Mouse (Mus musculus) neural tube, embryonic 12.5 days (tissue): Measurements from ENCODE around the gene Tmem116. TPM values are rescaled to one million over a fixed set of nuclear protein-coding genes. Genes with fewer than 3 reads are reported as not detected.

Source experiments
- ATAC-seq: fragments of 200-750 bp; cut with Nextera tagmentation; 2 replicates; pipeline ENCODE4 v1.8.0; 2017; ENCODE audit warnings: low read depth, mild to moderate bottlenecking, moderate TSS enrichment, moderate library complexity; ENCODE audit not compliant: low FRiP score
- H3K27ac ChIP-seq: fragments of 300-500 bp; sonication (generic); 2 replicates; pipeline ENCODE4 v1.5.1; 2016
- H3K27me3 ChIP-seq: fragments of 300-500 bp; sonication (generic); replicated peaks from 2 replicates; pipeline ENCODE4 v1.6.1; 2016; ENCODE audit warnings: mild to moderate bottlenecking
- H3K36me3 ChIP-seq: fragments of 300-500 bp; sonication (generic); 2 replicates; pipeline ENCODE4 v1.6.1; 2016; ENCODE audit warnings: mild to moderate bottlenecking
- H3K4me1 ChIP-seq: fragments of 300-500 bp; sonication (generic); 2 replicates; pipeline ENCODE4 v1.6.1; 2016
- H3K4me2 ChIP-seq: fragments of 300-500 bp; sonication (generic); replicated peaks from 2 replicates; pipeline ENCODE4 v1.6.1; 2016; ENCODE audit warnings: mild to moderate bottlenecking
- H3K4me3 ChIP-seq: fragments of 300-500 bp; sonication (generic); 2 replicates; pipeline ENCODE4 v1.5.1; 2016
- H3K9ac ChIP-seq: fragments of 300-500 bp; sonication (generic); 2 replicates; pipeline ENCODE4 v1.6.1; 2016; ENCODE audit warnings: mild to moderate bottlenecking
- H3K9me3 ChIP-seq: fragments of 300-500 bp; sonication (generic); 2 replicates; pipeline ENCODE4 v1.6.1; 2016; ENCODE audit warnings: mild to moderate bottlenecking
- WGBS: fragments of 180-500 bp; shearing (Covaris S2); methylation state at CpG from one replicate; pipeline ENCODE4 v1.1.7; 2016; 5-methylcytosine and 5-hydroxymethylcytosine counted together
- polyA plus RNA-seq: library from polyadenylated mRNA; unstranded; fragments of >200 nt; fragmentation: Nextera tagmentation; extraction: Ambion mirVana; gene quantifications from 2 replicates; pipeline ENCODE4 v1.2.1, GENCODE M21; 2016

The Tmem116 gene
- 1.7 and 1.8 TPM in 2 replicates for polyA plus RNA-seq

DNA sequence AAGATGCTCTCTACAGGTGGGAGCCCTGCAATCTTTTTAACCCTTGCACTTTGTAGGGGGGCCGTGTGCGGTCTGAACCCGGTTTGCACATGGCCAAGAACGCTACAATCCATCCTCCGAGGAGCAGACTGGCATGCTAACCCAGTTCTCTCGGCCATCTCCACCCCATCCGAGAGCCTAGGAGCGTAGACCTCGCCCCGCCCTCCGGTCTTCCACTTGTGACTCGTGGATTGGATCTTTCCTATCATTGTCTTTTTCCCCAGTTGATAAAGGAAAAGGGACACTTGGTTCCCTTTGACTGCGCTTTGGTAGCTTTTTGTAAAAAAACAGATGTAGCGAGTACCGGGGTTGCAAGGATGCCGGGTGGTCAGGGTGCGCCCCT lies at the start of gene Tmem116:
Tmem116 (plus strand) TSS at position 250 of the 382 bp plus-strand sequence.
- Histone ChIP-seq H3K27ac (peak within 1 kb of the TSS; percentile 90), H3K36me3 (peaks cover 32% of the 10 kb centered on the region), H3K4me3 (peak within 1 kb of the TSS; percentile 84), H3K9ac (peak within 1 kb of the TSS; percentile 90), H3K4me2 (peak within 1 kb of the TSS; percentile 82), H3K27me3 (no peaks in the 10 kb centered on the region), H3K9me3 (no peaks in the 10 kb centered on the region), H3K4me1 (peaks cover 14% of the 10 kb centered on the region)
- under 1% methylated on average over 17 of the region's 17 CpGs for WGBS
- ATAC-seq = peak; percentile 45; the same call in 1 of the 2 replicates

DNA sequence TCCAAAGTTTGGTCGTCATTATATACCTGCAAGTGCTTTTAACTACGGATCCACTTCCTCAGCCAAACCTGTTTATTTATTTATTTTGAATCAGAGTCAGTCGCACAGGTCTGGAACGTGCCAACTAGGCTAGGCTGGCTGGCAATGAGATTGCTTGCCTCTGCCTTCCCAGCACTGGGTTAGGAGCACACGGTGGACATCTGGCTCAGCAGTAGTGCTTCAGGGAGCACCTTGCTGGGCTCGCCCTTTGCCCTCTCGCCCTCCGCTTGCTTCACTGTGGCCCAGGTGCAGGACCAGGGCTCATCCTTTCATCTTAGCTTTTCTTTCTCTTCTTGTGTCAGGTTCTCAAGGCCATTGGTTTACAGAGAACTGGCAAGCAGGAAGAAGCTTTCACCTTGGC lies 43.8 kb upstream of the Tmem116 start:
- Histone ChIP-seq H3K9ac (no peak overlapping the region), H3K4me3 (no peak overlapping the region), H3K27me3 (no peaks in the 10 kb centered on the region), H3K9me3 (no peaks in the 10 kb centered on the region), H3K27ac (no peak overlapping the region), H3K36me3 (peaks cover 56% of the 10 kb centered on the region), H3K4me2 (no peak overlapping the region), H3K4me1 (no peaks in the 10 kb centered on the region)
- 94% methylated on average over 8 of the region's 8 CpGs for WGBS
- no peak for ATAC-seq

DNA sequence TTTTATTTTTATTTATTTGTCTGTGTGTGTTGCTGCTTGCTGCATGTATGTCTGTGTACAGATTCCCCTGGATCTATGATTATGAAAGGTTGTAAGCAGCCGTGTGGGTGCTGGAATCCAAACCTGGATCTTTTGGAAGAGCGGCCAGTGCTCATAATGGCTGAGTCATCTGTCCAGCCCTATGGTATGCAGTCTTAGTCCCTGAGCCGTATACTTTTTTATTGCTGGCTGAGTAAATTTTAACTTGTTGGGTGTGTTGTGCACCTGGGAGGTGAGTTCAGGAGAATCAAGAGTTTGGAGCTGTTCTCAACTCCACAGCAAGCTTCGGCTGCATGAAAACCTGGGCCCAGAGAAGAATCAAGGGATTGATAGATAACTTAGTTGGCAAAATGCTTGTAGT lies 40.7 kb upstream of the Tmem116 start:
- H3K36me3 ChIP-seq = peaks cover 77% of the 10 kb centered on the region

GRCm38 (mm10) chr5:121420721-121421120 lies 31.0 kb upstream of the Tmem116 start:
- Histone ChIP-seq H3K9me3 (no peaks in the 10 kb centered on the region), H3K27ac (no peak overlapping the region), H3K4me1 (no peaks in the 10 kb centered on the region), H3K36me3 (peaks cover 96% of the 10 kb centered on the region), H3K9ac (no peak overlapping the region), H3K27me3 (no peaks in the 10 kb centered on the region), H3K4me2 (no peak overlapping the region), H3K4me3 (no peak overlapping the region)
- WGBS = 93% methylated on average over 9 of the region's 9 CpGs
- ATAC-seq = no peak

More for the DNA sequence above, 40.7 kb upstream of the Tmem116 start:
- Histone ChIP-seq H3K9ac (no peak overlapping the region), H3K4me2 (no peak overlapping the region), H3K9me3 (no peaks in the 10 kb centered on the region), H3K27ac (no peak overlapping the region), H3K4me3 (no peak overlapping the region), H3K27me3 (no peaks in the 10 kb centered on the region), H3K4me1 (no peaks in the 10 kb centered on the region)
- WGBS = 94% methylated on average over 4 of the region's 4 CpGs
- ATAC-seq = no peak

DNA sequence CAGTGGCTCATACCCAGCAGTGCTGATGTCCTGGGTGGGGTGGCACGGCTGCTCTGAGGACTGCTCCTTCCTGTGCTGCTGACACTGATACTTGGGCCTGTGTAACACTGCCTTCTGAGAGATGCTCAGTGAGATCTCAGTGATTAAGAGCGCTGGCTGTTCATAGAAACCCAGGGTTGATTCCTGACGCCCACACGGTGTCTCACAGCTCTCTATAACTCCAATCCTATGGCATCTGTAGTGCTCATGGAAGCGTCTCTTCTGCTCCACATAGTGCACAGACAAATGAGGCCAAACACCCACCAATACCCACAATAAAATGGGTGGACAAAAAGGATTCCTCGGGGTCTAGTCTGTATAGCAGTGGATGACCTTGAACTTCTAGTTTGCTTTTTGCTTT lies 28.9 kb upstream of the Tmem116 start:
- H3K27ac ChIP-seq = no peak overlapping the region
- no peak overlapping the region for H3K4me2 ChIP-seq
- no peak for ATAC-seq
- H3K4me1 ChIP-seq = no peaks in the 10 kb centered on the region
- H3K36me3 ChIP-seq = peaks cover 97% of the 10 kb centered on the region
- H3K9ac ChIP-seq = no peak overlapping the region
- WGBS = 95% methylated on average over 6 of the region's 6 CpGs
- H3K4me3 ChIP-seq = no peak overlapping the region
- no peaks in the 10 kb centered on the region for H3K27me3 ChIP-seq
- no peaks in the 10 kb centered on the region for H3K9me3 ChIP-seq

DNA sequence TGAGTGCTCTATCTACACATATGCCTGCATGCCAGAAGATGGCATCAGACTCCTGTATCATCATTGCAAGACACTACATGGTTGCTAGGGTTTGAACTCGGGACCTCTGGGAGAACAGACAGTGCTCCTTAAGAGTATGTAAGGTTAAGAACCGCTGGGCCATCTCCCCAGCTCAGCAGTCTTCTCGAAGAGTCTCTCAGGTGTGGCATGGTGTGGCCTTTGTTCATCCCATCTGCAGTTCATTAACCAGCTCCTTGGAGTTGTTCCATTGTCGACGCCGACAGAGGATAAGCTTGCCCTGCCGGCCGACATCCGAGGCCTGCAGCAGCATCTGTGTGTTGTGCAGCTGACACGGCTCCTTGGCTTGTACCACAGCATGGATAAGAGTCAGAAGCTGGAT lies 28.4 kb upstream of the Tmem116 start:
- no peaks in the 10 kb centered on the region for H3K27me3 ChIP-seq
- 94% methylated on average over 10 of the region's 10 CpGs for WGBS
- no peak overlapping the region for H3K4me3 ChIP-seq
- no peak overlapping the region for H3K27ac ChIP-seq
- H3K4me1 ChIP-seq = no peaks in the 10 kb centered on the region
- no peak overlapping the region for H3K4me2 ChIP-seq
- H3K36me3 ChIP-seq = peaks cover 97% of the 10 kb centered on the region
- no peaks in the 10 kb centered on the region for H3K9me3 ChIP-seq
- ATAC-seq = no peak
- H3K9ac ChIP-seq = no peak overlapping the region

DNA sequence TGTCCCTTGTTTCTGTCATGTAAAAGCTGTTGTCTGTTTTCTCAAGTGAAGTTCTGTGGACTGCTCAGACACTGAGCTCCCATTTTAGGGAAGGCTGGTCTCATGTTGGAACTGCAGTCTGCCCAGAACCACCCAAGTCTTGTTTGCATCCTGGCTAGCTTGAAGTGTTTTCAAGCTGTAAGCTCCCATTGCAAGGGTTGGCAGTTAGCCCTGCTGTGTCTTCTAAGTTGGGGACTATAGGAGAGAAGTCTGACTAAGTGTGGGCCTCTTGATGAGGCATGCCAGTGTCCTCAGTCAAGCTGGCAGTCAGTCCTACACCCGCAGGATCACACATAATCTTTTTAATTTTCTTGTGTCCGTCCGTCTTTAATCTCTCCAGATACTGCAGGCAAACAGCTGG lies 22.7 kb upstream of the Tmem116 start:
- ATAC-seq = no peak
- Histone ChIP-seq H3K36me3 (peaks cover 97% of the 10 kb centered on the region), H3K4me3 (no peak overlapping the region), H3K27me3 (no peaks in the 10 kb centered on the region), H3K9me3 (no peaks in the 10 kb centered on the region), H3K27ac (no peak overlapping the region), H3K4me1 (no peaks in the 10 kb centered on the region), H3K9ac (no peak overlapping the region), H3K4me2 (no peak overlapping the region)
- WGBS = 96% methylated on average over 3 of the region's 3 CpGs

DNA sequence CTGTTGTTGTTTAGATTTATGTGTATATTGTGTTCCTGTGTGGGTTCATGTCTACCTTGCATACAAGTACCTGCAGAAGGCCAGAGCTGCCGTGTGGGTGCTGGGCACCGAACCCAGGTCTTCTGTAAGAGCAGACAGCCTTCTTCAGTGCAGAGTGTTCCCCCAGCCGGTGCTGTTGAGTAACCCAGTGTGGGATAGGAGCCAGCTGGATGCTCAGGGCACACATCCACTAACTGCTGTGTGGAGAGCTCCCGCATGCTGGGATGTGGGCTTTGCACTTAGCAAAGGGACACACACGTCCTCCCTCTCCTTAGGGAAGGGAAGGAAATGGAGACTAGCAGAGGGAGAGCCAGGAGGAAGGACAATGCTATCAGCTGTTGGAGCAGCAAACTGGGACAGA lies 13.6 kb upstream of the Tmem116 start:
- no peak overlapping the region for H3K4me2 ChIP-seq
- no peak overlapping the region for H3K4me3 ChIP-seq
- no peak overlapping the region for H3K27ac ChIP-seq
- ATAC-seq = no peak
- 91% methylated on average over 5 of the region's 5 CpGs for WGBS
- no peaks in the 10 kb centered on the region for H3K27me3 ChIP-seq
- H3K9me3 ChIP-seq = no peaks in the 10 kb centered on the region
- H3K36me3 ChIP-seq = peaks cover 87% of the 10 kb centered on the region
- H3K4me1 ChIP-seq = no peaks in the 10 kb centered on the region
- no peak overlapping the region for H3K9ac ChIP-seq

DNA sequence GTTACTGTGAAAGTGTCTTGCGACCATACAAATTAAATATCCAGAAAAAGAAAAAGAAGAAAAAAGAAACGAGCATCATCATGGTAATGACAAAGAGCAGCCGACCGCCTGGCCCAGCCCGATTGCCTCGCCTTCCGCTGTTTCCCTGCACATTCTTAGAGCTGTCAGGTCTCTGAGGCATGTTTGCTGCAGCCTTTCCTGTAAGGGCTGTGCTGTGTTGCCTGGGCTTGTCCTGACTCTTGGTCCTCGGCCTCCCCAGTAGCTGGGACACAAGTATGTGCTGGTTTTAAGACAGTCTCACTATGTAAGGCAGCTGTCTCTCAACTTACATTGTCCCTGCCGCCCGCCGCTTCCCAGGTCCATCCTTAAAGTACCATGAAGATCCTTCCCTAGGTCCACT lies 12.9 kb upstream of the Tmem116 start:
- ATAC-seq = no peak
- H3K4me1 ChIP-seq = no peaks in the 10 kb centered on the region
- H3K4me3 ChIP-seq = no peak overlapping the region
- no peak overlapping the region for H3K9ac ChIP-seq
- no peak overlapping the region for H3K27ac ChIP-seq
- H3K9me3 ChIP-seq = no peaks in the 10 kb centered on the region
- H3K27me3 ChIP-seq = no peaks in the 10 kb centered on the region
- H3K36me3 ChIP-seq = peaks cover 88% of the 10 kb centered on the region
- no peak overlapping the region for H3K4me2 ChIP-seq
- WGBS = 95% methylated on average over 11 of the region's 11 CpGs

GRCm38 (mm10) chr5:121443548-121443947 lies 8.1 kb upstream of the Tmem116 start:
- 92% methylated on average over 3 of the region's 3 CpGs for WGBS

GRCm38 (mm10) chr5:121444870-121445269 lies 6.8 kb upstream of the Tmem116 start:
- WGBS = 96% methylated on average over 5 of the region's 5 CpGs
- Histone ChIP-seq H3K9ac (no peak overlapping the region), H3K9me3 (no peaks in the 10 kb centered on the region), H3K4me2 (no peak overlapping the region), H3K27me3 (no peaks in the 10 kb centered on the region), H3K4me3 (no peak overlapping the region), H3K4me1 (no peaks in the 10 kb centered on the region), H3K36me3 (peaks cover 87% of the 10 kb centered on the region), H3K27ac (no peak overlapping the region)
- ATAC-seq = no peak

More at GRCm38 (mm10) chr5:121443548-121443947, 8.1 kb upstream of the Tmem116 start:
- Histone ChIP-seq H3K27me3 (no peaks in the 10 kb centered on the region), H3K36me3 (peaks cover 87% of the 10 kb centered on the region), H3K4me3 (no peak overlapping the region), H3K9me3 (no peaks in the 10 kb centered on the region), H3K9ac (no peak overlapping the region), H3K27ac (no peak overlapping the region), H3K4me2 (no peak overlapping the region), H3K4me1 (no peaks in the 10 kb centered on the region)
- no peak for ATAC-seq

GRCm38 (mm10) chr5:121448450-121448849 lies 3.2 kb upstream of the Tmem116 start:
- peaks cover 63% of the 10 kb centered on the region for H3K36me3 ChIP-seq
- 95% methylated on average over 3 of the region's 3 CpGs for WGBS
- no peaks in the 10 kb centered on the region for H3K9me3 ChIP-seq
- no peaks in the 10 kb centered on the region for H3K27me3 ChIP-seq
- no peak overlapping the region for H3K4me3 ChIP-seq
- ATAC-seq = no peak
- no peak overlapping the region for H3K4me2 ChIP-seq
- H3K27ac ChIP-seq = no peak overlapping the region
- H3K9ac ChIP-seq = no peak overlapping the region
- peaks cover 12% of the 10 kb centered on the region for H3K4me1 ChIP-seq

DNA sequence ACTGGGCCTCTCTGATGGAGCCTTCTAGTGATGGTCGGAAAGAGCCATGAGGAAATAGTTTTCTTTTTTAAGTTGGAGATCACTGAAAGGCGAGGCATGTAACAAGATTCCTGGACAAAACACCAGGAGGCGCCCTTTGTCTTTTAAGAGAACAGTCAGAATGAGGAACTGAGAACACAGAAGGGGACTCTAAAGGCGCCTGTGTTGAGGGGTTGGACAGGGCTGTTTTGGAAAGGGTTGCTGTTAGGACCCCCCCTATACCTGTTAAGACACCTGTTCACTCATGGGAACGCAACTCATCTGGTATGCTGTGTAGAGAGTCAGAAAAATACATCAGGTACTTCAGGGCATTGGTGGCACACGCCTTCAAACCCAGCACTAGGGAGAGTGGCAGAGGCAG lies 1.7 kb upstream of the Tmem116 start:
- Histone ChIP-seq H3K36me3 (peaks cover 48% of the 10 kb centered on the region), H3K27ac (no peak overlapping the region), H3K4me2 (no peak overlapping the region), H3K4me3 (no peak overlapping the region), H3K9ac (no peak overlapping the region), H3K27me3 (no peaks in the 10 kb centered on the region), H3K9me3 (no peaks in the 10 kb centered on the region), H3K4me1 (peaks cover 14% of the 10 kb centered on the region)
- 70% methylated on average over 6 of the region's 6 CpGs for WGBS
- ATAC-seq = no peak
